Mouse (Mus musculus) brain, embryonic 18.5 days (tissue): ENCODE data around the gene Nmd3.

Experiments used
- DNase-seq: peaks from one replicate; pipeline ENCODE4 v3.0.0-alpha.2; 2012; ENCODE audit warnings: low read depth, low spot score

Nmd3 gene

DNA sequence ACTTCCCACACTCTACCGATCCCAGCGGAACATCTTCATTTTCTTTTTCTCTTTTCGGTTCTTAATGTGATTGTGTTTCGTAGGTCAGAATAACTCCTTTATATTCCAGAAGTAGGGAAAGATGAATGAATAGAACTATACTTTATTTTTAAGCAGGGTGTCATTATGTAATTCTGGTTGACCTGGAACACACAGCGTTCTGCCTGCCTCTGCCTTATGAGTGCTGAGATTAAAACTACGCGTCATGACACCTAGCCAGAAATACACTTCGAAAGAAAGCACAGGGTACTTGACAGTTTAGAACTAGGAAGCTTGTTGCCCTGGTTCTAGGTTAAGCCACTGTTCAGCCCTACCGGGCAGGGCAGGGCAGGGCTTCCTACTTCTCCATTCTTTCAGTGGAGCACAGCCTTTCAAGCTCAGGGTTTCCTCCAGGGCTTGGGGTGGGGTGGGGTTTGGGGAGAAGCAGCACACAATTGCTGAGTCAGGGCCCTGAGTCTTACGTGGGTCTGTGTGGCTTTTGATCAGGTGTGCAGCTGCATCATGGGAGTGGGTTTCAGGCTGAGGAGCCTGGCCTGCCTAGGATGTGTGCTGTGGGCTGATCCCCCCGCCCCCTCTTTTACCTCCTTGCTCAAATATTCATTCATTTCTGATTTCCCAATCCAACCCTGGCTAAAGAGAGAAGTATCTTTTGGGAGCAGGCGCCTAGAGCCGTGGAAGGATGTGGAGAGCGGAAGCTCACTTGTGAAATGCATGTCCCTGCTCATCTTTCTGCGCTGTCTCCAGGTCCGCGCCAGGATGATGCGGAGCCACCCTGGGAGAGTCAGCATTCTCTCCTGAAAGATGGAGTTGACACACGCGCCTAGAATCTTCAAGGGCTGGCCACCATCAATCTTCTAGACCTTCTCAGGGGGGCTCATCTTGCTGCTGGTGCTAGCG is 42.1 kb downstream of the Nmd3 start:
- no peak for DNase-seq

DNA sequence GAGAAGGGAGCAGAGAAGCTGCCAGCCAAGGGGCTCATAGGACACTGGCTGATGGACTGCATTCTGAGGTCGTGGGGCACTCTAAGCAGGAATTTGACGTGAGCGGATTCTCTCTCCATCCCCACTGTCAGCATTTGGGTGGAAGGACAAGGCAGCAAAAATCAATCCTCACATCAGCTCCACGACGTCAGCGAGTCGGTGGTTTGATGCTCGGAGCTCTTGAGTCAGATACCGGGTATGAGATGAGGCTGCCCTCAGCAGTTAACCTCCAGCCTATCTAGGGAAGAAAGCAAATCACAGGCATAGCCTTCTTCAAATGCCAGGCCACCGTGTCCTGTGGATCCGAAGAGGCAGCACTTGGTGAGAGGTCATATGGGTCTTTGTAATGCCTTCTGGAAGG is 43.4 kb downstream of the Nmd3 start:
- DNase-seq, result no peak

DNA sequence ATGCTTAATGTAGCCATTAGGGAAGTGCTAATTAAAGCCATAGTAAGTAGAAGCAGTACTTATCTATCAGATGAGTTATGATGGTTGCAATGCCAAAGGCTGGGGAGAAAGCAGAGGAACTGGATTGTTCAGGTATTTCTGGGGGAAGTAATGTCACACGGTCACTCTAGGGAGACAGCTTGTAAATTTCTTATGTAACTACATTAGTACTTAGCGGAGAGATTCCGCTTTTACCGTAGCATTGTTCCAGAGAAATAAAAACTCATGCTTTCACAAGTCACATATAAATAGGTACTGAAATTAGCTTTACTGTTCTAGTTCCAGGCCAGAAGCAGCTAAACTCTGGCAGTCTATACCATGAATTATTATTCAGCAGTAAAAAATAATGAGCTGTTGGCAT is 47.4 kb downstream of the Nmd3 start:
- DNase-seq, result no peak

DNA sequence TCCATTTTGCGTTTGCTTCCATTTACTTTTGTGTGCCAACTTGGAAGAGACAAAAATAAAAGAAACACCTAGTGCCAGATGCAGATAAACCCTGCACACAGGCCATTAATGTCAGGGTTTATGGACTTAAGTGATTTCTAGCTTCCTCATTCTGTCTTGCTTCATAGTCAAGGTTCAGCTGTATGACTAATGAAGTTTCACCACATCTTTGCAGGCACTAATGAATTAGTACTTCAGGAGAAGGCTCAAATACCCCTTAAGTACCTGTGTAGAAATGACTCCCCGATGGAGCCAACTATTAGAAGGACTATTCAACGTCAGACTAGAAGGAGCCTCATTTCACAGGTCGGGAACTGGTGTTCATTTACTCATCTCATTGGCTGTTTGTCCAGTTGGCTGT is 51.6 kb downstream of the Nmd3 start:
- DNase-seq, result no peak

DNA sequence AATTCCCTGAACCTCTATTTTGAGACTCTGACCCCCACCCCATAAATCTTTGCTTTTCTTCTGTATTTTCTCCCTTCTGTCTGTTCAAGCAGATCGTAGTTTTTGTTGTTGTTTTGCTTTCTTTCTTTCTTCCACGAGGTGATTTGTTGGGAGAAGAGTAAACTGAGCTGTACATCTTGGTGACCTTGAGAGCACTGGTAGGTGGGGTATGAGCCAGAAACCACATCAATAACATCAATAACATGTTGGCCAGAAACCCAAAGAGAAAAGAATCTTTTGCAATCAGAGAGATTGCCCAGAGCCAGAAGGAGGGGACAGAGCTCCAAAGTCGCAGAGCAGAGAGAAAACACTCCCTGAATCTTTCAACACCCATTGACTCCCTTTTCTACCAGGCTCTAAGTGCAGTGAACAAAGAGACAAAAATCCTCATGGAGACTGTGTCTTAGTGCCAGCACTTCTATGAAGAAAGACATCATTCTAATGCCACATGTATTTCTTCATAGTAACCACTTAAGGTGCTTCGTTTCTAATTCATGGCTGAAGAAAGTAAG is 57.5 kb downstream of the Nmd3 start:
- DNase-seq, result no peak

DNA sequence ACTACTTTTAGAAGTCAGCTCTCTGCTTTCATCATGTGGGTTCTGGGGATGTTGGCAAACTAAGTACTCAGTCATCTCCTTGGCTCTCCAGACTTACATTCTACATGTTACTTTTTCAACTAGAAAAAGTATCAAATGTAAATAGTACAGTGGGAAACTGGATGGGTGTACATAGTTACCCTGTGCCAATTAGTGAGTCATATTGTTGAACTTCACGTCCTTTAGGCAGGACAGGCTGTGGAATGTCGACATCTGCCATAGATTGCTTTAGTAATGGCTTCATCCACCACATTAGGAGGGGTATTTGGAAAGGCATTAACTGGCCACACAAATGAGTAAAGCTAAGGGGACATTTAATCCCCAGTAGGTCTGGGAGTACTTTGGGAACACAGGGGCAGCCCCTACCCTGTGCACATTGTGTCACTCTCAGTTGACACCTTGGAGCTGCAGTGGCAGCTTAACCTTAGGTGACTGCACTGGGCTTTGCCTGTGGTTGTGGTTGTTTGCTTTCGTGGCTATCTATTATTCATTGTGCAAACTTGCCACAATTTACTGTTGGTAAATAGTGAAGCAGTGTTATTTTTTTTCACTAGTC is 71.1 kb downstream of the Nmd3 start:
- no peak for DNase-seq

DNA sequence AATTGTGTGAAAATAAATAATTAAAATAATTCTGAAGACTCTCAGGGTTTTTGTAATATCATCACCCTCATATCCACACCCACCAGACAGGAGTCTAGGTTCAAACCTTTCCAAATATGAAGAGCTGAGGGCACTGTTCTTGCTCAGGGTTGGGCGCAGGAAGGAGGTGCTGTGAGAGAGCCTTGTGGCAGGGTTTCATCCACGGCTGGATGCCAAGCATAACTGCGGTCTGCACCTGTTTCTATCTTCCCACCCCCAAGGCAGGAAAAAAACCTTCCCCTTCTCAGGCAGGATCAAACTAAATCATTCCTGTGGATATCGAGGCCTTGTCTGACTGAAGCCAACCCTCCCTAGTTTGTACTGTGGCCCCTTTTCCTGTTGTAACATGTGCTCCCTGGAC is 75.7 kb downstream of the Nmd3 start:
- no peak for DNase-seq

DNA sequence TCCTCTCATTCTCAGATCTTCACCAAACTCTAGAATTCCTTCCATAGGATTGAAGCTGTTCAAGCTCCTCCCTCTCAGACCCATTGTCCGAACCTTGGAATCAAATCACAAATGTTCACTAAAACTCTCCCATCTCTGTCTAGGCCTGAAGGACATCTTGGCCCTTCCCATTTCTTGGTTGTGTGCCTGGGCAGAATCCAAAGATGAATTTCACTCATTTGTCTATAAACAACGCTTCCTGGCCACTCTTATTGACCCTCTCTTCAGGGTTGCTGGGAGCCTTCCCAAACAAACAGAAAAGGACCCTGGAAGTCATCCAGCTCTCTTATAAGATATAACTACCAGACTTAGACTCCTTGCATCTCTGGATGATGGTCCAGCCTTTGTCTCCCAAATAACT is 76.2 kb downstream of the Nmd3 start:
- no peak for DNase-seq

DNA sequence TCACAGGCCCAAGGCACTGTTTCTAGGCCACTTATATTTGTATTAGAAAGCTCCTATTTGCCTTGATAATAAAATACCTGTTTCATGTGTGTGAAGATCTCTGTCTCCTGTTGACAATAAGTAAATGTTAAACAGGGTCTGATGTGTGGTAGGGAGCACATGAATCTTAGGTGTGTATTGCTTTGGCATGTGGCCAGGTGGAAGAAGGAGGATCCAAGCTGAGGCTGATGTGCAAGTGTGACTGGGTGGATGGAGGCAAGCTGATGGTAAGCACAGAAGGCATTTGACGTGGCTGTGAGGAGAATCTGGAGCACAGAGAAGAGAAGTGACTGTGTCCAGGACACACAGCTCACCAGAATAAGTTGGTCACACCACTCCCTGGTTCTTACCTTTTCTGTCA is 77.3 kb downstream of the Nmd3 start:
- no peak for DNase-seq

DNA sequence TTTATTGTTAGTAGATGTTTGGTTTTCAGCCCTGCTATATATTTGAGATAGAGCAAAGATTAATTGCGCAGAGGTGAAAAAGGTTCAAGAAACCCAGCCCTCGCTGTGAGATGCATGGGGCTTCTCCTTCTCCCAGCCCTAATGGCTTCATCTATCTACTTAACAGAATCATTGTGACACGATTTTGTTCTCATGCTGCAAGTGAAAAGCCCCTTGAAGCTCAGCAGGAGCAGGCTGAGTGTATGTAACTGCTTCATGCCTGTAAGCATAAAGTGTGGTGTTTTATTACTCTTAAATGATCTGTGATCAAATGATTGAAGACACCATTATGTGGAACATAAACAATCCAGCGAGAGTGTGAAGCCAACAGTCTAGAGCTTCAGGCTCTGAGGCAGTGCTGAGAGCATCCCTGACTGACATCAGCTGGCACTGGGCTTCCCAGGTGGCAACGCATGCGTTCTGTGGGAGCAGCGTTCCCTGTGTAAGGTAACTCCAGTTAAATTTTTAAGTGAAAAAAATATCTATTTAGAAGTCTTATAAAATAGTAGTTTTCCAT is 79.1 kb downstream of the Nmd3 start:
- no peak for DNase-seq

DNA sequence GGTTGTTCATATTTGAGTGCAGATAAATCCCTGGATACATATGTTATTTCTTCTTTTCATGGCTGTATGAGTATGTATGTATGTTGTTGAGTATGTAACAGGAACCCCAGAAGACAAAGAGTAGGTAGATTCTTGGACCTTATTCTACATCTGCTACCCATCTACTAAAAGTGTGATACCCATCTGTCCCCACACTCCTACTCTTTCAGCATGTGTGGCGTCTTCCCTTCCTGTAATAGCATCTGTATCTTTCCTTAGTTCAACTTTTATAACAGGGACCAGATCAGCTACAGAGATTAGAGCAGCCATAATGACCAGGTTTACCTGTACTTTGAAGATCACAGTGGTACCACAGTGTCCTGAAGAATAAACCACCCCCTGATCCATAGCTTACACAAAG is 81.4 kb downstream of the Nmd3 start:
- no peak for DNase-seq
